Mouse (Mus musculus): ENCODE results near the gene Pxk.

DNA sequence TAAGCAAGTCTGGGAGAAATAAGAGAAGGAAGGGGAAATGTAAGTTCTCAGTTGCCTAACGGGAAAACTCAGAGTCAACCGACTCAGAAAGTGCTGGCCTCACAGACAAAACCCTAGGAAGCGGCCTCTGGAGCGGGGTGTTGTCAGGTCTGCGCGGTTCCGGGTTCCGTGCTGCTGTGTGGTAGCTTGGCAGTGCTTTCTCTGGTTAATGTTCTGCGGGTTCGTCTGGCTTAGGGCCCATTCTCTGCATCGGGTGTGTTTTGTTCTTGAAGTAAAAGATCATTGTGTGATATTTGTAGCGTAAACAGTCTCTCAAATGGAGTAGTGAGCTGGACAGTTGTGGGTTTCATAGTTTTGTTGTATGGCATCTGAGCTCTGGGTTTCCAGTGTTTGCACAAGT lies 4.7 kb downstream of the Pxk start:
- TF ChIP-seq CTCF (IDR thresholded peaks at IDR 0.05) (no peak), EP300 (IDR thresholded peaks at IDR 0.05; ENCODE audit: insufficient read depth, low read depth, low read length) (no peak)

All from heart, adult 2 months (tissue).